ENCODE assay signal across 11 mouse cellular contexts in the genomic region with DNA sequence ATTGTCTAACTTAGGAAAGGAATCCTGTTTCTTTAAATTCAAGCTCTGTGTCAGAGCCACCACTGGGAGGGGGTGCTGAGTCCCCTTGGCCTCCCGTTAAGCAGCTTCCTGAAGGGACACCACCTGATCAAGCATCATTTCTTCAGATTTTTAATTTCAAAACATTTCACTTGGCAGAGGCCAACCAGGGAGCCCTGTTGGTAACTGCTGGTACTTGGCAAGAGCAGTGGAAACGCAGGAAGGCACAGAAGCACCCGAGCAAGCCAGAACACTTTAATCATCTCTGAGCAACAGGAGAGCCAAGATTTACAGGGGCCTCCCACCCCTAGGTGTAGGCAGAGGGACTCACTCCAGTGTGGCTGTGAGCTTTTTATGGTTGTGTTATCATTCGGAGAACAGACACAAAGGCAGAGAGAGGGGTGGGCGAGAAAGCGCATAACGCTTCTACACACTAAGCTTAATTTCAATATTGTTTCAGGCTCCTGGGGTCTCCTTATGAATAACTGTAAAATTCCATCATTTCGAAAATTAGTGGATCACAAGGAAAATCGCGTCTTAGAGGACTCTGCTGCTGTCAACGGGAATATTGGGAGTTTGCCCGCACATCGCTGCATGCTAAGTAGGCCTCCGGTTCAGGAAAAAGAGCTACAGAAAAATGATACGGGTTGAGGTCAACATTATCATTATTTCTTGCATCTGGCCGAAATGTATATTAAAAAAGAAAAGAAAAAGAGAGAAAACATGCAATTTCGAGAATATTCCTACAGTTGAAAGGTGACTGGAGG.
A peak's percentile ranks its signal among the peaks of the same experiment; 100 is the strongest.
DNase-seq lines count a peak whose midpoint lies in the region; ATAC-seq and TF ChIP-seq lines count a peak whose summit lies in the region.
"Had no signal": no experiment of that assay in that cellular context is flagged by ENCODE, and none has a peak within 500 bp of the region (broad histone marks: within the 10 kb centered on the region; RNA-seq: fewer than 3 reads in every experiment).

No protein-coding gene starts in this region.

- no peak for TF ChIP-seq EP300 in stomach, postnatal 0 days (optimal IDR thresholded peaks at IDR 0.05)

- WGBS in neural tube, embryonic 15.5 days, result 78% methylated on average over 17 of the region's 17 CpGs
- WGBS in stomach, postnatal 0 days, result 80% methylated on average over 17 of the region's 17 CpGs

- H3K9me3 ChIP-seq in neural tube, embryonic 15.5 days (replicated peaks), result no peaks in the 10 kb centered on the region
- H3K9me3 ChIP-seq in stomach, postnatal 0 days (ENCODE audit: control insufficient read depth, low read length), result no peaks in the 10 kb centered on the region
- H3K9me3 ChIP-seq: liver, embryonic 15.5 days had no signal

- H3K9ac ChIP-seq in neural tube, embryonic 15.5 days (replicated peaks), result no peak overlapping the region
- no peak overlapping the region for H3K9ac ChIP-seq in stomach, postnatal 0 days (ENCODE audit: low read length)
- H3K9ac ChIP-seq: liver, embryonic 15.5 days had no signal

- peak; percentile 41 for TF ChIP-seq CTCF in stomach, postnatal 0 days (IDR thresholded peaks at IDR 0.05; ENCODE audit: low read depth)

- H3K27ac ChIP-seq in neural tube, embryonic 15.5 days (replicated peaks), result no peak overlapping the region
- H3K27ac ChIP-seq in stomach, postnatal 0 days (replicated peaks), result no peak overlapping the region
- H3K27ac ChIP-seq: liver, embryonic 15.5 days had no signal

- no peak overlapping the region for H3K4me3 ChIP-seq in neural tube, embryonic 15.5 days (replicated peaks)
- H3K4me3 ChIP-seq in stomach, postnatal 0 days (ENCODE audit: low read depth, low read length), result no peak overlapping the region
- H3K4me3 ChIP-seq: liver, embryonic 15.5 days had no signal

- H3K4me2 ChIP-seq in neural tube, embryonic 15.5 days, result no peak overlapping the region
- H3K4me2 ChIP-seq in stomach, postnatal 0 days (replicated peaks; ENCODE audit: low read depth), result no peak overlapping the region
- H3K4me2 ChIP-seq: liver, embryonic 15.5 days had no signal

- H3K4me1 ChIP-seq in neural tube, embryonic 15.5 days, result no peaks in the 10 kb centered on the region
- no peaks in the 10 kb centered on the region for H3K4me1 ChIP-seq in stomach, postnatal 0 days (replicated peaks; ENCODE audit: control insufficient read depth, insufficient read depth)
- H3K4me1 ChIP-seq: liver, embryonic 15.5 days had no signal

- no peaks in the 10 kb centered on the region for H3K27me3 ChIP-seq in neural tube, embryonic 15.5 days (replicated peaks)
- no peaks in the 10 kb centered on the region for H3K27me3 ChIP-seq in stomach, postnatal 0 days (ENCODE audit: control insufficient read depth, insufficient read depth, low read length)
- H3K27me3 ChIP-seq: liver, embryonic 15.5 days had no signal

- H3K36me3 ChIP-seq in neural tube, embryonic 15.5 days, result no peaks in the 10 kb centered on the region
- H3K36me3 ChIP-seq in stomach, postnatal 0 days (ENCODE audit: control insufficient read depth, insufficient read depth, low read length), result no peaks in the 10 kb centered on the region
- H3K36me3 ChIP-seq: liver, embryonic 15.5 days had no signal

- peak; percentile 28; the same call in 1 of the 2 replicates for ATAC-seq in neural tube, embryonic 15.5 days (ENCODE audit: low FRiP score)
- no peak for ATAC-seq in stomach, postnatal 0 days (ENCODE audit: low FRiP score, low TSS enrichment)
- ATAC-seq: midbrain, embryonic 16.5 days had no signal

- no peak for DNase-seq in neural tube, embryonic 10.5 days (ENCODE audit: extremely low spot score, low spot score)
- DNase-seq in cerebellum, postnatal 10 days, result peak; percentile 77 to 81
- peak; percentile 34 to 47 for DNase-seq in layer of hippocampus, postnatal 14 days (ENCODE audit: low spot score in 2 of 2)
- no peak for DNase-seq in stomach, postnatal 0 days (ENCODE audit: low spot score)
- no peak for DNase-seq in urinary bladder, postnatal 36 days (ENCODE audit: low spot score in 2 of 2)
- no peak for DNase-seq in embryo, embryonic 10.5 days (ENCODE audit: low spot score)
- no peak for DNase-seq in adrenal gland, postnatal 4 days (ENCODE audit: low spot score in 2 of 2)
- DNase-seq: kidney, adult 11 months had no signal

Comparison
In these comparisons a context has a peak if more than half of its experiments do, and no peak if none do; other contexts are left out.
1. DNase-seq: peak in cerebellum, postnatal 10 days (2 of 2) and layer of hippocampus, postnatal 14 days (2 of 2); none in neural tube, embryonic 10.5 days (single experiment), stomach, postnatal 0 days (single experiment), urinary bladder, postnatal 36 days (0 of 2), embryo, embryonic 10.5 days (single experiment) and adrenal gland, postnatal 4 days (0 of 2).